Mouse (Mus musculus): ENCODE results near the gene Txnrd1.

Txnrd1 gene

GRCm38 (mm10) chr10:82833926-82834325 lies at the start of gene Txnrd1:
Gene Txnrd1, plus strand, starts transcription at chr10:82833951.
- in situ Hi-C loops (cut with MboI): no loop called here

GRCm38 (mm10) chr10:82789181-82789580 lies 44.6 kb upstream of the Txnrd1 start:
- in situ Hi-C loops (cut with MboI): no loop called here

- in situ Hi-C loops (cut with MboI): no loop called here
These were observed 43.2 kb upstream of the Txnrd1 start for GRCm38 (mm10) chr10:82790504-82790903.

DNA sequence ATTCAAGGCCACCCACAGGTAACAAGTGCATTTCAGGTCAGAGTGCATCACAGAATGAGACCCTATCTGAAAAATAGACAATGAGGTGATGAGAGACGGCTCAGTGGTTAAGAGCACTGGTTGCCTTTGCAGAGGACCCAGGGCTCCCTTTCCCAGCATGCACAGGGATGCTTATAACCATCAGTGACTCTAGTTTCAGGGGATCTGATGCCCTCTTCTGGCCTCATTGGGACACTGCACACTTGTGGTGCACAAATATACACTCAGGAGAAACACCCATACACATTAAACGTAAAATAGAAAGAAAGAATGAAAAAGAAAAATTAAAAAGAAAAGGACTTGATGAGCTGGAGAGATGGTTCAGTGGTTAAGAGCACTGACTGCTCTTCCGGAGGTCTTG lies 42.0 kb upstream of the Txnrd1 start:
- in situ Hi-C loops (cut with MboI): no loop called here

- in situ Hi-C loops (cut with MboI): no loop called here
These were observed 41.4 kb upstream of the Txnrd1 start for GRCm38 (mm10) chr10:82792311-82792710.

DNA sequence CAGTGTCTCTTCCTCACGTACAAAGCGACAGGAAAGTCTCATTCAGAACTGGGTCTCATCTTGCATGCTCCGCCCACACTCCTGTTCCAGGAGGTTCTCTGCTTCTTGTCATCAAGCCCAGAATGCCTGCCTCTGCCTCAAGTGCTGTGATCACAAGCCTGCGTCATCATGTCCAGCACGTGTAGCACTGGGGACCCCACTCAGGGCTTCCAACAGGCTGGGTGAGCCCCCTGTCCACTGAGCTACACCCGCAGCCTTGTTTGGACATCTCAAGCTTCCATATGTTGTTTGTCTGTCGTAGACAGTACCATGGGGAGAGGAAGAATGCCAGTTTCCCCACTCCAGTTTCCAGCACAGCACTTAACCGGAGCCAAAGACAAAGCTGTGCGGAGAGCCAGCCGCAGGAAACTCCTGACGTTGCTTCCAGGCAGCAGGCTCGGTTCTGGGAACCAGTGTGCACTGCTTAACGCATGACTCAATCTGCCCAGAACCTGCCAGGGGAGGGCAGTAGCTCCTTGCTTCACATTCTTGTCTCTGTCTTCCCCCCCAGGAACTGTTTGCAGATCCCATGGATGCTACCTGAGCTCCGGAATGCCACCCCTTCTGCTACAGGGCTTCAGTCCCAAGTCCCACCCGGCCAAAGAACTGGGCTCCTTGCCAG lies 38.5 kb upstream of the Txnrd1 start:
- in situ Hi-C loops (cut with MboI): no loop called here

DNA sequence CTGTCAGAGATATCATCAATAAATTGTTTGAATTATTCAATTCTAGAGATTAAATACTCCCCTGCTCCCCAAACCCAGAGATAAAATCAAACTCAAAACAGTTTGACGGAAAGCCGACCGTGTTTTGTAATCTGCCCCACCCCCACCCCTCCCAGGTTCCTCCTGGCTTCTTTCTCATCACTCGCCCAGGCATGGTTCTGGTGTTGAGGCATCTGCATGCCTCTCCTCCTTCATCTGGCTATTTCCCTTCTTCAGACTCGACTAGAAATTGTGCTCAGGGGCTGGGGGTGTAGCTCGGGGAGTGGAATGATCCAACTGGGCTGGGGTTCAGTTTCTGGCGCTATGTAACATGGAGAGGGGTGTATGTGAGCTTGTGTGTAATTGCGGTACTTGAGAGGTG lies 38.0 kb upstream of the Txnrd1 start:
- in situ Hi-C loops (cut with MboI): no loop called here

DNA sequence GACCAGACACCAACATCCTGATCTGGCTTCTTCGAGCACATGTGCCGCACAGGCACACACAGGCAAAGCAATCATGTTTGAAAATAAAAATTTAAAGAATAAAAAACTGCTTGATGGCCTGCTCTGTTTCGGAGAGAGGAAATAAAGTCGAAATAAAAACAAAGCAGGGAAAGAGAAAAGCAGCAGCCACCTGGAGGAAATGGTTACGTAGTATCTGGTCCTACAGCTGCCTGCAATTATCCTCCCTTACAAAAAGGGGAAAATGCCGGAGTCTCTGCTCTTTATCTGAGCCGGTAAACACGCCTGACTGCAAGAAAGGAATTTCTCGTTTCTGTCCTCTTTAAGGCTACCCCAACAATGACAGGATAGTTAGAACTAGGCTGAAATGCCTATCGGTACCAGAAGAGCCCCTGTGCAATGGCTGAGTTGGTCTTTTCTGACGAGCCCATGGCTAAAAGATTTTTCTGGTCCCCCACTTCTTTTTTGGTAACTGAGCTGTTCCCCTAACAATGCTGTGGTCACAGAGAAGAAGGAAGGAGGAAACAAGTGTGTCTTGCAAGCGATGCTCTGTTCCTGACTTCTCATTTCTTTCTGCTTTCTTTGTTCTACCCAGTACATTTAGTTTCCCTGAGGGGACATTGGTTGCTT lies 37.2 kb upstream of the Txnrd1 start:
- in situ Hi-C loops (cut with MboI): no loop called here

DNA sequence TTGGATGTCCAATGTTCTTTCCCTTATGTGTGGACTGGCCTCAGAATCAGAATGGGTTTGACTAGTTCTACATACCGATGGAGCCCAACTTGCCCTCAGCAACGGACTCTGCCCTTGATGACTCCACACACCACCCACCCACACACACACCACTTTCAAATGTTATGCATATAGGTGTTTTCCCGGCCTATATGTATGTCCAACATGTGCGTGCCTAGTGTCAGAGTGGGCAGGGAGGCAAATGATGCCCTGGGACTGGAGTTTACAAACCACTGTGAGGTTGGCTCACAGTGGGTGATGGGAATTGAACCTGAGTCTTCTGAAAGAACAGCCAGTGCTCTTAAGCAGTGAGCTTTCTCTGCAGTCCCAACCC lies 36.6 kb upstream of the Txnrd1 start:
- in situ Hi-C loops (cut with MboI): no loop called here

- in situ Hi-C loops (cut with MboI): no loop called here
These were observed 35.3 kb upstream of the Txnrd1 start for GRCm38 (mm10) chr10:82798312-82798933.

- in situ Hi-C loops (cut with MboI): loop anchor here (10.0 kb wide), 1 partner anchor 405 kb away; no protein-coding TSS in a partner anchor
These were observed 33.7 kb upstream of the Txnrd1 start for GRCm38 (mm10) chr10:82800094-82800493.

DNA sequence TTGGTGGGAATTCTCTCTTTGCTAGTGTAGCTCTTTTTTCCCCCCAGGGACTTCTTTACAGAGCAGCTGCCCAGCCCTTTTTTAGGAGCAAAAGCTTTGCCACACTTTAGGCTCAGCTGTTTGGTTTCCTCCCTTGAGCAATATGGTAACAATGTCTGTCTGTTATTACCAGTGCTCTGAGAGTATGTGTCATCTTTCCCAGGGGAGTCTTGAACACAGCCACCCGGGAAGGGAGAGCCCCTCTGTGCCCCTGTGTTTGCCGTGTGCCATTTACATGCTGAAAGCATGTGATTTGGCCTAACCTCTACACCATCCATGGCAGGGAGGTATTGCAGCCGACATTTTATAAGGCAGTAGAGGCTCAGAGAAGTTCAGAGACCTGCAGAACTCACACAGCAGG lies 29.4 kb upstream of the Txnrd1 start:
- in situ Hi-C loops (cut with MboI): loop anchor here (10.0 kb wide), 1 partner anchor 400 kb away; no protein-coding TSS in a partner anchor

DNA sequence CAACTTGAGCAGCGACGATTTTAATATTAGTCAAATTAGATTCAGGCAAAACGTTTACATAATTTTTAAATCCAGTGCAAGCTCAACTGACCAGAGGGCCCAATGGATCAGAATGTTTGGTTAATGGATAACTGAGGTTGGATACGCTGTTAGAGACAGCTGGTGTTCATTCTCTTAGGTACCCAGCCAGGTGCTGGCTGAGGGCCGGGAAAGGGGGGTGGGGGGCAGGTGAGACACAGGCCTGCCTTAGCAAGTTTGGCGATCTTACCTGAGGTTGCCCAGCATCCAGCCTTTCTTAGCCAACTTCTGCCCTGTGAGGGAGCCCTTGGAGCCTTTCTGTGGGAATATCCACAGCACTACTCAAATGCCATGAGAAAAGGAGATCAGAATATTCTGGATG lies 28.6 kb upstream of the Txnrd1 start:
- in situ Hi-C loops (cut with MboI): loop anchor here (10.0 kb wide), 1 partner anchor 400 kb away; no protein-coding TSS in a partner anchor

- in situ Hi-C loops (cut with MboI): loop anchor here (10.0 kb wide), 1 partner anchor 398 kb away; no protein-coding TSS in a partner anchor
These were observed 27.3 kb upstream of the Txnrd1 start for GRCm38 (mm10) chr10:82806414-82806813.

GRCm38 (mm10) chr10:82807238-82807637 lies 26.5 kb upstream of the Txnrd1 start:
- in situ Hi-C loops (cut with MboI): loop anchor here (10.0 kb wide), 1 partner anchor 398 kb away; no protein-coding TSS in a partner anchor

- in situ Hi-C loops (cut with MboI): loop anchor here (10.0 kb wide), 1 partner anchor 397 kb away; no protein-coding TSS in a partner anchor
These were observed 25.6 kb upstream of the Txnrd1 start for GRCm38 (mm10) chr10:82808155-82808554.

- in situ Hi-C loops (cut with MboI): loop anchor here (10.0 kb wide), 1 partner anchor 396 kb away; no protein-coding TSS in a partner anchor
These were observed 24.9 kb upstream of the Txnrd1 start for GRCm38 (mm10) chr10:82808891-82809290.

- in situ Hi-C loops (cut with MboI): loop anchor here (10.0 kb wide), 1 partner anchor 395 kb away; no protein-coding TSS in a partner anchor
These were observed 24.4 kb upstream of the Txnrd1 start for GRCm38 (mm10) chr10:82809352-82809751.

DNA sequence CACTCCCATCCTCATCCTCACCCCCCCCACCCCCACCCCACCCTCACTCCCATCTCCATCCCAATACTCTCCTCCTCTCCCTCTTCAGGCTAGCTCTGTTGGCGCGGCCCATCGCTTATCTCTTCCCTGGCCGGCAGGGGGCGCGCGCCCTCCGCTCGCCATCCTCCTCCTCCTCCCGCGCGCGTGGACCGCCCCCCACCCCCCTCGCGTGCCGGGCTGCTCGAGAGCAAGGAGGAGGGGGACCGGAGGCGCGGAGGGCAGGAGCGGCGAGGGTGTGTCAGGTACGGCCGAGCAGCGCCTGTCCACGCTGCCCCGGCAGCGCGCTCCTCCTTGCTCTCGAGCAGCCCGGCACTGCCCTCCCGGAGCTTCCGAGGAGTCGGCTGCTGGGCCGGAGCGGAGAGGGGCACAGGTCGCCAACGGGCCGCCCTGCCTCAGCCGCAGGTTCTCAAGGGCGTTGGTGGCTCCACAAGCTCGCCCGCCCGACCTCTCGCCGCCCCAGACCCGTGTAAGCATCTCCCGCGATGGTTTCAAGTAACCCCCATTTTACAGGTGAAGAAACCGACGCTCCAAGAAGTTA lies 21.8 kb upstream of the Txnrd1 start:
- in situ Hi-C loops (cut with MboI): loop anchor here (5.0 kb wide), 1 partner anchor 90 kb away; no protein-coding TSS in a partner anchor

GRCm38 (mm10) chr10:82814096-82814970 lies 19.4 kb upstream of the Txnrd1 start:
- in situ Hi-C loops (cut with MboI): loop anchor here (5.0 kb wide), 1 partner anchor 88 kb away; no protein-coding TSS in a partner anchor

DNA sequence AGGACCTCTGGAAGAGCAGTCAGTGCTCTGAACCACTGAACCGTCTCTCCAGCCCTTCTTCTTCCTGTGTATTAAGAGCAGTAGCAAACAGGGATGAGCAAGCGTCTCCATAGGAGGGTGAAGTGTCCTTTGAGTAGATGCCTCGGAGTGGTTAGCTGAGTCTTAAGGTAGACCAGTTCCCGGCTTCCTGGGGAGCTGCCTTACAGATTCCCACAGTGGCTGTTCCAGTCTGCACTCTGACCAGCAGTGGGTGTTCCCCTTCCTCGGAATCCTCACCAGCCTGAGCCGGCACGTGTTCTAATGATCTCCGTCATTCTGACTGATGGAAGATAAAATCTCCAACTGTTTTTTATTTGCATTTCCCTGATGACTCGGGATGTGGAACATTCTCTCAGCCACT lies 17.3 kb upstream of the Txnrd1 start:
- in situ Hi-C loops (cut with MboI): no loop called here
